In the genomic region with DNA sequence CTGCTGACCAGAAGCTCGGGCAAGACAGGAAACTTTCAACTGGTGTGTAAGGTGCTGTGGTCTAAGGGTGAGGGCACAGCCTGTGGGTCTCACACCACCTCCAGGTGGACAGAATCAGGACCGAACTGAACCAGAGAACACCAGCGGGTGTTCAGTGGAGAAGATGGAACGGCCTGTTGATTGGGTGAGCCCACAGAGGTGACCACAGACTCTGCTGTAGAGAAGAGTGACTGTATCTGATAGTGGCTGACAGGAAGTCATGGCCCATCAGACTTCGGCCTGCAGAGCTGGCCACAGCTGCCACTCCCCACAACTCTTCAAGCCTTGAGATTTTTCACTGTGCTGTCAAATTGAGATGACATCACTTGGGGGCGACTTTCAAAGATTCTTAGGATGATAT, we compare ENCODE assay signal across 18 mouse cellular contexts.
DNase-seq lines count a peak whose midpoint lies in the region; ATAC-seq and TF ChIP-seq lines count a peak whose summit lies in the region.
"Had no signal": no experiment of that assay in that cellular context is flagged by ENCODE, and none has a peak within 500 bp of the region (broad histone marks: within the 10 kb centered on the region; RNA-seq: fewer than 3 reads in every experiment).

No protein-coding gene starts in this region.

- no peak overlapping the region for H3K4me2 ChIP-seq in hindbrain, embryonic 13.5 days
- H3K4me2 ChIP-seq: embryonic facial prominence, embryonic 13.5 days; heart, embryonic 12.5 days had no signal

- no peak for DNase-seq in hindbrain, embryonic 10.5 days (ENCODE audit: low spot score)
- peak; percentile 93 for DNase-seq in 416B (ENCODE audit: low read depth)
- no peak for DNase-seq in lung, adult 2 months
- DNase-seq: B cell, adult 2 months; cerebellum, adult 11 months; cerebellum, adult 8-10 months; cerebellum, postnatal 14 days; gastrocnemius, postnatal 10 days; heart, adult 2 months had no signal

- no peak for TF ChIP-seq POLR2A in small intestine, adult 2 months (IDR thresholded peaks at IDR 0.05; ENCODE audit: low read depth, low read length)
- no peak for TF ChIP-seq POLR2A in lung, adult 2 months (IDR thresholded peaks at IDR 0.05; ENCODE audit: borderline replicate concordance, extremely low read depth, low read depth, low read length)

- WGBS in hindbrain, embryonic 10.5 days: 85% methylated on average over 6 of the region's 6 CpGs
- 90% methylated on average over 6 of the region's 6 CpGs for WGBS in hindbrain, embryonic 13.5 days
- 67% methylated on average over 6 of the region's 6 CpGs for WGBS in small intestine, adult 2 months
- 72% methylated on average over 6 of the region's 6 CpGs for WGBS in lung, adult 2 months

- no peak for TF ChIP-seq CTCF in small intestine, adult 2 months (IDR thresholded peaks at IDR 0.05; ENCODE audit: extremely low read depth, insufficient read length, insufficient replicate concordance, low read depth, low read length)
- TF ChIP-seq CTCF in lung, adult 2 months (IDR thresholded peaks at IDR 0.05; ENCODE audit: insufficient read depth, low read length): no peak

- no peak overlapping the region for H3K4me3 ChIP-seq in hindbrain, embryonic 10.5 days
- no peak overlapping the region for H3K4me3 ChIP-seq in hindbrain, embryonic 13.5 days
- H3K4me3 ChIP-seq in small intestine, adult 2 months (ENCODE audit: low read depth, low read length): no peak overlapping the region
- H3K4me3 ChIP-seq in lung, adult 2 months (replicated peaks; ENCODE audit: extremely low read depth, low read depth, low read length): no peak overlapping the region
- H3K4me3 ChIP-seq: embryonic facial prominence, embryonic 13.5 days; heart, adult 2 months; heart, embryonic 12.5 days had no signal

- H3K4me1 ChIP-seq in hindbrain, embryonic 10.5 days (replicated peaks): peaks cover 67% of the 10 kb centered on the region
- peaks cover 35% of the 10 kb centered on the region for H3K4me1 ChIP-seq in hindbrain, embryonic 13.5 days (replicated peaks)
- H3K4me1 ChIP-seq in small intestine, adult 2 months (ENCODE audit: control insufficient read depth, insufficient read depth, insufficient read length, low read length): peaks cover 57% of the 10 kb centered on the region
- peaks cover 6% of the 10 kb centered on the region for H3K4me1 ChIP-seq in lung, adult 2 months (ENCODE audit: control insufficient read depth, insufficient read depth, low read length)

- H3K9ac ChIP-seq in hindbrain, embryonic 13.5 days: no peak overlapping the region
- H3K9ac ChIP-seq: embryonic facial prominence, embryonic 13.5 days; heart, embryonic 12.5 days had no signal

- H3K36me3 ChIP-seq in hindbrain, embryonic 10.5 days: no peaks in the 10 kb centered on the region
- no peaks in the 10 kb centered on the region for H3K36me3 ChIP-seq in hindbrain, embryonic 13.5 days
- no peaks in the 10 kb centered on the region for H3K36me3 ChIP-seq in small intestine, adult 2 months (ENCODE audit: control insufficient read depth, insufficient read depth, low read length)
- H3K36me3 ChIP-seq: embryonic facial prominence, embryonic 13.5 days; heart, embryonic 12.5 days had no signal

- no peak for ATAC-seq in hindbrain, embryonic 13.5 days (ENCODE audit: low FRiP score)
- ATAC-seq in megakaryocyte, adult 5-6 weeks (ENCODE audit: poor library complexity, severe bottlenecking): peak; percentile 58
- no peak for ATAC-seq in erythroid progenitor cell, adult 5-6 weeks (replicated peaks; ENCODE audit: low FRiP score, poor library complexity, severe bottlenecking)
- ATAC-seq: forebrain, embryonic 14.5 days; hindbrain, embryonic 16.5 days; inflammation-experienced regulatory T-cells, adult 6 months had no signal

- H3K27me3 ChIP-seq in hindbrain, embryonic 10.5 days (ENCODE audit: insufficient read depth, poor library complexity, severe bottlenecking): 0 out of 2 replicates have a peak, but pooled peaks cover 4% of the 10 kb centered on the region
- H3K27me3 ChIP-seq in hindbrain, embryonic 13.5 days: no peaks in the 10 kb centered on the region
- no peaks in the 10 kb centered on the region for H3K27me3 ChIP-seq in small intestine, adult 2 months (ENCODE audit: control insufficient read depth, insufficient read depth, low read length)
- H3K27me3 ChIP-seq: embryonic facial prominence, embryonic 13.5 days; heart, embryonic 12.5 days had no signal

- peak overlapping the region; percentile 46 for H3K27ac ChIP-seq in hindbrain, embryonic 10.5 days
- no peak overlapping the region for H3K27ac ChIP-seq in hindbrain, embryonic 13.5 days
- peak overlapping the region; percentile 88 for H3K27ac ChIP-seq in small intestine, adult 2 months (ENCODE audit: insufficient read depth, low read depth, low read length)
- H3K27ac ChIP-seq: embryonic facial prominence, embryonic 13.5 days; heart, adult 2 months had no signal

- H3K9me3 ChIP-seq in hindbrain, embryonic 10.5 days: no peaks in the 10 kb centered on the region
- H3K9me3 ChIP-seq in hindbrain, embryonic 13.5 days: no peaks in the 10 kb centered on the region
- H3K9me3 ChIP-seq: embryonic facial prominence, embryonic 13.5 days; heart, embryonic 12.5 days had no signal
